Mouse (Mus musculus) ovary, postnatal 10 days (tissue): ENCODE measurements around the gene Adat3.

Experiments
- DNase-seq: peaks from one replicate; pipeline ENCODE4 v3.0.0; 2022; ENCODE audit warnings: low spot score

Gene Adat3

GRCm38 (mm10) chr10:80602698-80603325, at the start of gene Adat3, which contains the start of gene Scamp4:
Gene Adat3 (plus strand): TSS chr10:80602880.
Gene Scamp4 (plus strand): TSS chr10:80602872.
- peak; percentile 90 for DNase-seq

- DNase-seq = no peak
Observed at GRCm38 (mm10) chr10:80553575-80553974, 49.1 kb upstream of the Adat3 start.

DNA sequence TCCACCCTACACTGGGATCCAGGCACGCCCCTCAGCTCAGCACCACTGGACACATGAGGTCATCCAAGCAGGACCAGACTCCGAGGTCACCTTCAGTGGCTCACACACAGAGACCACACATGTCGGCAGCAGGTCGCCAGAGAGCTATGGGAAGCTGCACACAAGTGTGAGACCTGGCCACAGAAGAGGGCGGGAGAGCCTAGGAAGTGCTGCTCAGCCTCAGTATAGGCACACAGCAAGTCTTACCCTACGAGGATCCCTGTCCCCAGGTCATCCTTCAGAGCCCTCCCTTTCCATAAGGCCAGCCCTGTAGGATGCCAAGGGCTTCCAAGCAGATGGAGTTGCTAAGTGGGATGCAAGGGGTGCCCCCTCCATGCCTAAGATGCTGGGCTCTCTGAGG, 48.7 kb upstream of the Adat3 start:
- DNase-seq = no peak

- DNase-seq = peak; percentile 69
Observed at GRCm38 (mm10) chr10:80557346-80557965, 45.2 kb upstream of the Adat3 start.

GRCm38 (mm10) chr10:80559431-80559830, 43.2 kb upstream of the Adat3 start:
- DNase-seq = no peak

DNA sequence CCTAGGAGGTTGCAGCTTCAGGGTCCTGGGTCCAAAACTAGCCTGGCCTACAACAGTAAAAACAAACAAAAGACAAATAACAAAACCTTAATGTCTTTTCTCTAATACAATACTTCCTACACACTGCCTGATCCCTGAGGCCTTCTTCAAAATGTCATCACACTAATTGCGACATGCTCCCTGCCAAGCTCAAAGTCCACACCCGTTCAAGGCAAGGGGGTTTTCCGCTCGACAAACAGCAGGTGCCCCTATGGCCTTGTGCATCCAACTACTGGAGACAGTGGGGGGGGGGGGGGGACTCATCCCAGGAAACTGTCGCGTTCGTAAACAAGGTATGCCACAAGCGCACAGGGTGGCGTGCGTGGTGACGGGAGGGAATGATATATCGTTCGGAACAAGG, 42.1 kb upstream of the Adat3 start:
- no peak for DNase-seq

GRCm38 (mm10) chr10:80561116-80561944, 41.4 kb upstream of the Adat3 start, which contains the start of gene Rexo1:
Gene Rexo1 (minus strand): TSS chr10:80561560.
- peak; percentile 83 for DNase-seq

GRCm38 (mm10) chr10:80566375-80567092, 36.1 kb upstream of the Adat3 start:
- DNase-seq = peak; percentile 74

DNA sequence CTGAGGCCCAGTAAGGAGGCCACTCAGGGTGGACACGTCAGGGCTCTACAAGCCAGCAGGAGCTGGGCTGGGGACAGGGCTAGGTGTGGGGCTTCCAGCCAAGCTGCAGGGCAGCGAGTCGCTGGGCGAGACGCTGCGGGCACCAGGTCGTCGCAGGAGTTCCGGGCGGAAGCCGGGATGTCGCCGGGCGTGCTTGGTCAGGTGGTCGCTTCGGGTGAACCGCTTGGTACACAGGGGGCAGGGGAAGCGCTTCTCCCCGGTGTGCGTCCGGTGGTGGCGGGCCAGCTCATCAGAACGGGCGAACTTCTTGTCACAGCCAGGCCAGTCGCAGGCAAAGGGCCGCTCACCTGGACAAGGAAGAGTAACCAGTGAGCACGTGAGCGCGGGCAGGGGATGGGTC, 33.8 kb upstream of the Adat3 start:
- no peak for DNase-seq

- DNase-seq = no peak
Observed at GRCm38 (mm10) chr10:80569664-80570066, 33.0 kb upstream of the Adat3 start.

GRCm38 (mm10) chr10:80570419-80570818, 32.3 kb upstream of the Adat3 start:
- no peak for DNase-seq

GRCm38 (mm10) chr10:80570871-80571836, 31.5 kb upstream of the Adat3 start:
- no peak for DNase-seq

GRCm38 (mm10) chr10:80572477-80572876, 30.2 kb upstream of the Adat3 start:
- DNase-seq = no peak

- DNase-seq = no peak
Observed at GRCm38 (mm10) chr10:80573944-80574343, 28.7 kb upstream of the Adat3 start.

GRCm38 (mm10) chr10:80574896-80575295, 27.8 kb upstream of the Adat3 start:
- DNase-seq = no peak

GRCm38 (mm10) chr10:80575925-80576324, 26.8 kb upstream of the Adat3 start:
- no peak for DNase-seq

DNA sequence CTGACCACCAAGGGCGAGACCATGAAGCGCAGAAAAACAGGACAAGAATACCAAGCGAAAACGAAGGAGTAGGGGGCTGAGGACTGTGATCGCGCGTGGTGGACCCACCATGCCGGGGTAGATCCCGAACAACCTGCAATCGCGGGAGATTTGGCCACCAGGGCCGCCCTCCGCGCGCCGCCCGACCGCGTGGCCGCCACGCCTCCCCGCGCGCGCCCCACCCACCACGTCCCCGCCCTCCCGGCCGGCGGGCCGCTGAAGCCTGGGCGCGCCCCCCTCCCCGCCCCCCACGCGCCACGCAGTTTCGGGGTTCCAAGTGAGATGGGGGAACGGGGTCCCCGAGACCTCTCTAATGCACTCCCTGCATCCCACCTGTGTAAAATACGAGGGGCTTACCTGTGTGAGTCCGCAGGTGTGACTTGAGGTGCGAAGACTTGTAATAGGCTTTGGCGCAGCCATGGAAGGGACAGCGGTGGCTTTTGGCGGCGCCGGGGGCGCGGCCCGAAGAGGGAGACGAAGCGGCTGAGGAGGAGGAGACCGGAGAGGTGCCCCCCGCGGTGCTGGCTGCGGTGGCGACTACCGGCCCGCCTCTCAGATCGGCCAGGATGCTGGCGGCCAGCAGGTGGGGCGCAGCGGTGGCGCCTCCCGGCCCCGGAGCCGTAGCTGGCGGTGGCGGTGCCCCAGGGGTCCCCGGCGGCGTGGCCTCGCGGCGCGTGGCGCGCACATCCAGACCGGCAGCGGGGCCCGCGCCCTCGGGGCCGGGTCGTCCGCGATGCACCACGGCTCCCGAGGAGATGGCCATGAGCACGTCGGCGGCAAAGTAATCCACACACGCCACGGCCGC, 26.1 kb upstream of the Adat3 start:
- no peak for DNase-seq

- peak; percentile 97 for DNase-seq
Observed at GRCm38 (mm10) chr10:80577195-80578130, 25.2 kb upstream of the Adat3 start, which contains the start of gene Klf16. Gene Klf16 (minus strand): TSS chr10:80577321.
